Mouse (Mus musculus): ENCODE data around the gene Rhcg.
A peak's percentile ranks its signal among the peaks of the same experiment; 100 is the strongest.

The Rhcg gene

DNA sequence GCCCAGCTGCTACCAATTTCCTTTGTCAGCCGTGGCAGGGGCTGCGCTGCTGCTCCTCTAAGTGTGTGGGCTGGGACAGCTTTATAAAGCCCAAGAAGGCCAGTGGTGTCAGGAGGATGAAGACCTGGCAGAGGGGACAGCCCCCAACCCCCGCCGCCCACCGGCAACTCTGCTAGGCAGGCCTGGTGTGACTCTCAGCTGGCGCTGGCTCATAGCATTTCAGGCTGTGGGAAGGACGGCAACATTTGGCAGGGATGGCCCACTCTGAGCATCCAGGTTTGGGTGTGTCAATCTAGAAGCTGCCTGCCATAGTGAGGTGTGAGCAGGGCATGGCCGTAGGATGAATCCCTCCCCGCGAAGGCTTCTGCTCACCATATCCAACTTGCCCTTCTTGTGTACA lies 17.3 kb downstream of the Rhcg start:
- DNase-seq (ENCODE audit: low spot score), result no peak

DNA sequence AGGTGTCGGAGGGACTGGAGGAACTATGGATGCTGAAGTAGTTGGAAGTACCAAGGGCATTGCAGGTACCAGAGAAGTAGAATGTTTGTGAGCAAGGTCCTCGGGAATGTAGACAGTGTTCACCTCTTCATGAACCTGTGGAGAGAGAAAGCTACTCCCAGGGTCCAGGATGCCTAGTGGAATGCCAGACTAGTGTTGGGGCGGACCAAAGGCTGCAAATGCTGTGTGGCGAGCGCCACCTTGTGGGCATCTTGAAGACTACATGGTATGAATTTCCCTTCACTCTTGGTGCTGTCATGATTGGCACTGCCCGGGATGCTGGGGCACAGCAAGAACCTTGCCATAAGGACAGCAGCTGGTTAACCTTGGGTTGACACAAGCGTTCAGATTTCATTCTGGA lies 22.6 kb downstream of the Rhcg start:
- DNase-seq (ENCODE audit: low spot score), result peak; percentile 95

DNA sequence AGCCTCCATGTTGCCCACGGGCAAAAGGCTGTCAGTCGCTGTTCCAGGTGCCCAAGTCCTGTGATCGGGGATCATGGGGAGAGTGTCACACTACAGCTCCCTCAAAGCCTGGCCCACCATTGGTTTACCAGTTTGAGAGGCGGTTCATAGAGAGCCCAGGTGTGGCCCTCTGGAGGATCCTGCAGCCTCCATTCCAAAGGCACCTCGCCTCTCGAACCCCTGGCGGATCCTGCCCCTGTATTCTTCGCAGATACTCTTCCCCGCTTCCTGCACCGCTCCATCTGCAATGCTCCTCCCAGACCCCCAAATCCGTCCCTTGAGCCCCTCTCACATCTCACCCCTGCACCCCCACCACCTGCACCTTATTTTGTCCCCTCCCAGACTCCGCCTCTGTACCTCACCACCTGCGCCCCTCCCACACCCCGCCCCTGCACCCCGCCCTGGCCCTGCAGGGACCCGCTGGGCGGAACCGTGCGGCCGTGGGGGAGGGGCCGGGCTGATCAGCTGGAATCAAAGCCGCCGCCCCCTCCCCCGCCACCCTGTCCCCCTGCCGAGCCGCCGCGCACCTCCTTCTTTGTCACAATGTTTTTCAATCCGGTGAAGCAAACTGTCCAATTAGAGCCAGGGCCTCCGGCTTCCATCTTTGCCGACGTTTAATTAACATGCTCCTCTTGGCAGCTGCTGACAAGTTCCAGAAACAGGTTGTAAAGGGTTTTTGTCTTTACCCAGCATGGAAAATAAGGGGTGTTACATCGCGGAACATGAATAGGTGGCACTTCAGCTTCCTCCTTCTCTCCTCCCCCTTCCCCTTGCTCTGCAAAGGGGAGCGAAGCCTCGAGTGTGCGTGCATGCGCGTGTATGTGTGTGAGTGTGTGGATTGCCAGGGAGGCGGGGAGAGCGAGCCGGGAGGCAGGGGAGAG lies 25.4 kb downstream of the Rhcg start:
- DNase-seq (ENCODE audit: low spot score), result peak; percentile 76

DNA sequence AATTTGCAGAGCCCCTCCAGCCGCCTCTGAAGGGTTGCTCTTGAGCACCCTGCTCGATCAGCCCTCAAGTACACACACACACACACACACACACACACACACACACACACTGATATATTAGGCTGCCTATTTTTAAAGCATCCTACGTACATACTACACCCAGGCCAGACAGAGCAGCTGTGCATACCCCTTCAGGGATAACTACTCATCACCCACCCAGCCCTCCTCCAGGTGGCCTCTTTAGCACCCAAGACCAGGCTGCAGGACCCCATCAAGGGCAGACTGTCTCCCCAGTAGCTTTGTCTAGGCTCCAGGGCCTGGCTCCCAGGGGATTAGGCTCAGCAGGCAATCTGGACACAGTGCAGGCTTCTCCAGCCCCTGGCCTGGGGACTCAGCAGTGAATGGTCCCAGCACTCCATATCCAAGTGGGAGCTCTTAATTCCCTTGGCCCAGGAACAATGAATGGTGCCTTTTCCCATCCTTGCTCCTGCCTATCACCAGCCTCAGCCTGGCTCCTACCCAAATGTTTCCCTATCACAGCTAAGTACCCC lies 26.8 kb downstream of the Rhcg start:
- DNase-seq (ENCODE audit: low spot score), result no peak

DNA sequence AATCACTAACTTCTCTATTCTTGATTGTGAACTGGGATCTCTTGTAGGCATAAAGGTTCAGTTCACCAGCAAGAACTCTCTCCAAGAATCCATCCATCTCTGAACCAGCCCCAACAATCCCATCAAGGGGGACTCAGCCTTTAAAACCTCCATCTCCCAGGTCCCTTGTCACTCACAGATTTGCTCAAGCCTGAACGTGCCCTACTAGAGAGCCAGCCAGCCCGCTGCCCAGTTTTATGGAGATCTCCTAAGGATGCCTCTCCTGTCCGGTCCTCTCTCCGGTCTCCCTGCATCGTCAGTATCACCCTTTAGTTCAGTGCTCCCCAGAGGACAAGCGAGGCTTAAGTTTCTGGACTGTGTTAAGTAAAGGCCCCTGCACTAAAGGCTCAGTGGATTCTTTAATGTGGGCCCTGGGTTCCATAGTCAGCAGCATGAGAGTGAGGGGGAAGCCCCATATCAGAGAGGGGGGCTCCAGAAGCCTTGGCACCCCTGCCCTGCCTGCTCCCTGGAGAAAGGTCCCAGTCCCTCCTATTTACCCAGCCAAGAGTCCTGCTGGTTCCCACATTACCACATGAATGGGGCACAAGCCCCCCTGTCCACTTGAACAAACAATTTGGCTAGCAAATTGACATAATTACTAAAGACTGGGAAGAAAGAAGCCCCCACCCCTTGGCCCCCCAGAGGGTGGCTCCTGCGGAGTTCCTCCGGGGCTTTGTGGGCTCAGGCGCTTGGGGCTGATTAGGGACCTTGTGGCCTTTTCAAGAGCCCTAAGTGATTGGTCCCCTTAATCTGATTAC lies 27.5 kb downstream of the Rhcg start:
- peak; percentile 45 for DNase-seq (ENCODE audit: low spot score)

DNA sequence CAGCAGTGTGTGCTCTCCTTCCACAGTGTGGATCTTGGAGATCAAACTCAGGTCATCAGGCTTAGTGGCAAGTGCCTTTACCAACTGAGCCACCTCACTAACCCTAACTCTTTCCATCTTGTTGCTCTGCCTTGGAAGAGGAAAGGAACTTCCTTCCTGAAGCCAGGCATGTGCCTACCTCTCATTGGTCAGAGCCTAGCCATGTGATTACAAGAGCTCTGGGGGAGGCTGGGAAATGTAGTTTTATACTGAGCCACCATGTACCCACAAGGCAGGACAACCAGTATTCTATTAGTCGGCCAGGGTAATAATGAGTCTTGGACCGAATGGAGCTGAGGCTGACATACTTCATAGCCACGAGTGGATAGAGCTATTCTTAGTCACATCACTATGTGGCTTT lies 29.2 kb downstream of the Rhcg start:
- DNase-seq (ENCODE audit: low spot score), result no peak

DNA sequence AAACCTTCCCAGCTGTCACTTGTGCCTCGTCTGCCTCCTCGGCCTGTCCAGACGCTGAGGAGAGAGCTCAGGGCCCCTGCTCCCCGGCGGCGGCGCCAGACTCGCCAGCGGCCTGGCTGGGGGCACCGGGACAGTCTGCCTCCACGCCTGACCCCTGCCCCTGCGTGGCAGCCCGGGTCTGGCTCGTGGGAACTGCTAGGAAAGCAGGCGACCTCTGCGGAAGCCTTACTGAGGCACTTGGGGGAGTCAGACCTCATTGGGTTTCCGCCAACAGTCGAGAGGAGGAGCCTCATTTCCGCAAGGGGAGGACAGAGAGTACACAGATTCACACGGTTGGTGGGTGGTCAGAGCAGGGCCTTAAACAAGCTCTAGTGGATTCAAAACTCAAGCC lies 38.6 kb downstream of the Rhcg start:
- DNase-seq (ENCODE audit: low spot score), result peak; percentile 72

DNA sequence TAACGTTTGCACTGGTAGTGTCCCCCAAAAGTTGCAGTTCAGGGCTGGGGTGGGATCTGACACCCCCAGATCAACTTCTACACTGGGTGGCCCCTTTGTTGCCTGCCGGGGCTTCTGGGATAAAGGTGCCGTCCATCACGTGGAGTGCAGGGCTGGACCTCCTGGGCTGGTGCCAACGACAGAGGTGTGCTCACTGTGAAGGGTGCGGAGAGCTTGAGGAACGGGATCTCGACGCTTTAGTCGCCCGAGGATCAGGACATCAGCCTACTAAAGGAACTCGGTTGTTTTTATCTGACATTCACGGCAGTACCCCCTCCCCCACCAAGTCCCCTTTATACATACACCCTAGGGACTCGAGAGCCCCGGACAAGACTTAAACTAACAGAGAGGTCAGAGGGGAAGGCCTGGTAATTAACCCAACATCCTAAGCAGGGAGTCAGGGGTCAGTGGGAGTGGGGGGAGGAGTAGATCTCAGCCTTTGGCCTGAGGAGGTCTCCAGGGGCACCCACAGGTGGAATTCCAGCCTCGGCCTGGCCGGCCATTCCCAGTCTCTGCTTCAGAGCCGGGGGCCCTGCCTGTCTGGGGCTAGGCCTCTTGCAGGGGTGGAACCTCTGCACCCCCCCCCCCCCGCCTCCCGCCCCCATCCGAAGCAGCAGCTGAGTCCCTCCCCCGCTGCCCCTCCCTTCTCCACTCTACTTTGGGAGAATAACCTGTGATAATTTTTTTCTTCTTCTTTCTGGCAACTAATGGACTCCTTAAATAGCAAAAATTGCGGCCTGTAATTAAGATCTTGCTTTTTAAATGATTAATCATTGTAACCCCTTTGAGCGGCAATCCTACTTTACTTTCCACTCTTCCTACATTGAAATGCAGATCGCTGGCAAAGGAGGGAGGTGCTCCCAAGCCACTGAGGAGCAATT lies 39.3 kb downstream of the Rhcg start:
- peak; percentile 42 for DNase-seq (ENCODE audit: low spot score)

DNA sequence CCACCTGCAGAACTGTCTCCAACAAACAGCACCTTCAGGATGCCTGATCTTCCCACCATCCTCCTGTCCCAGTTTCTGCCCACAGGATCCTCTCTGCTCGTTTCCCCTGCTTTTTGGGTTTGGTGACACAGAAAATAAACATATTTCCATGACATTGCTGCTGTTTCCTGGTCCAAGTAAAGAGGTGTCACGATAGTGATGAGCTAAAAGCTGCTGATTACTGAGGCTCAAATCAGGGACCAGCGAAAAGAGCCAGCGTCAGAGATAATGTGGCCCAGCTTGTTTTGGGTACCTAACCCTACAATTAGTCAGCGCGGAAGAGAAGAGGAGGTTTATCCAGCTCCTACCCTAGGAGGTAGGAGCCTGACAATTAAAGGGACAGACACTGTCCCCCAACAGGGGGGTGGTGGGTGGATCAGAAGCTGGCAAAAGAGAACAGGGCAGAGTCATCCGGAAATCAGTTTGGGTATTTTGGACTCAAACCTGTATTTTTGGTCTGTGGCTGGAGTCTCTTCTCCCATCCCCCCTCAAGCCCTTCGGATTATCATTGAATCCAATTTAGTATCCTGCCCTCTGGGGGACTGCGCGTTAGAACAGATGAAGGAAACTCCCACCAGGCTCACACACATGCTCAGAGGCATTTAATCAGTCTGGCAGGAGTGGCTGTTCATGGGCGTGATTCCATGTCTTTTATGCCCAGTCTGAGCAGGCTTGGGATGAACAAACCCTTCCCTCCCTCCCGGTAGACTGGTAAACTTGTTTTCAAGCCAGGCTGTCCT lies 40.2 kb downstream of the Rhcg start:
- peak; percentile 54 for DNase-seq (ENCODE audit: low spot score)

DNA sequence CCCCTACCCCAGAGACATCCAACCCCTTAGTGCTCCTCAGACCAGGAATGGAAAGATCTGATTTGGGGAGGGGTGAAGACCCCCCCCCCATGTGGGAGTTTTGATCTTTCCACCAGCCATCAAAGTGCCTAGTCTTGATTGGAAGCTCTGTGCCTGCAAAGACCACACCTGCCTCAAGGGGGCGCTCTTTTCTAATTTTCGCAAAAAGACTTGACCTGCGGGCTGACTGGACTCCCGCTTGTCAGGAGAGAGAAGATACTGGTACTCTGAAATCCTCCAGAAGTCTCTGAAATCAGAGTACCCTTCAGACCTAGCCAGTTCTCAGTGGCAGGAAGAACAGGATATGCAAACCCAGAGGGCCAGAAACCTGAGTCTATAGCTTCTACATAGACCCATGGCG lies 40.8 kb downstream of the Rhcg start:
- peak; percentile 83 for DNase-seq (ENCODE audit: low spot score)

DNA sequence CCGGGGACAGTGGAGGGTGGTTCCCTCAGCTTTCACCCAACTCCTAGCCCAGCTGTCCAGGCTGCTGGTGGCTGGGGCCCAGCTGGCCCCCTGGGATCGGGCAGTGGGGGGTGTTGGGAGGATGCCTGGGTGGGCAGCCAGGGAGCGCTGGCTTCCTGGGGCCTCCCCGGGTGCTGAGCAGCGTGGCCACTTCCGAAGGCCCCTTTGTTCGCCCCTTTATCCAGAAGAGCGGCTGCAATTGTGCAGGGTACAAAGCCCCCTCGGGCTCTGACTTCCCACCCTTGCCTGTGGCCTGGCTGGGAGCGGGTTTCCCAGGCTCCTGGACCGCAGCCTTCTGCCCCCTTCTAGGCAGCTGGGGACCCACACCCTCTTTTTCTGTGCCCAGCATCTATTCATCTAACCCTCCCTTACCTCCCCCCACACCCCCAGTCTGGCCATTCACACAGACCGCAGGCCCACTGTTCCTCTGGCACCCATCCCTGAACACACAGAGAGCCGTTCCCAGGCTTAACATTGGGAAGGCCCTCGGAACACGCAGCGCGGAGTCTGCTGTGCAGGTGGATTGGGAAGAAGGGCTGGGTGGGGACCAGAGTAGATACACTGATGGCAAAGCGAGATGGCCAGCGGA lies 45.2 kb downstream of the Rhcg start:
- no peak for DNase-seq (ENCODE audit: low spot score)

DNA sequence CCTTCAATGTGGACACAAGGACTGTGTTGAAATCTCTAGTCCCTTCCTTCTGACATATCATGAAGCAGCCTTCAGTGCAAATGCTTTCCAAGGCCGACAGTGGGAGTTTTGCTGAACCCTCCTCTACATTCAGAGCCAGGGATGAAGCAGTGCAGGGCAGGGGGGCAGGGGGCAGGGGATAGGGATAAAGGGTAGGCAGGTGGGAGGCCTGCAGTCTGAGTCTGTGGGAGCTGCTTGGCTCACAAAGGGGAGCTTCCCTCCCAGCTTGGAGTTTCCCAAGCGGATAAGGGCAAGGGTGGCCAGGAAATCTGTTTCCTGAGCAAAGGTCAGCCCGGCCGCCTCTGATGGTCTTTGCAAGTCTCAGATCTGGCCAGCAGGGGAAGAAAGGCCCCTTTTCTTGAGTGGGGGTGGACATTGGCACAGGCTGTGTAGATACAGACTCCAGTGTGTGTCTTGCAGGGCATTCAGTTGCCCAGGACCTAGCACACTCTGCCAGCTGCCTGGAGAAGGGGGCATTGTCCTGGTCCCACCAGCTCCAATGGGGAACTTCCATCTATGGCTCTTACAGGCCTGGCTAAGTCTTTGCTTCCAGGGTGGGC lies 48.4 kb downstream of the Rhcg start:
- DNase-seq (ENCODE audit: low spot score), result no peak

DNA sequence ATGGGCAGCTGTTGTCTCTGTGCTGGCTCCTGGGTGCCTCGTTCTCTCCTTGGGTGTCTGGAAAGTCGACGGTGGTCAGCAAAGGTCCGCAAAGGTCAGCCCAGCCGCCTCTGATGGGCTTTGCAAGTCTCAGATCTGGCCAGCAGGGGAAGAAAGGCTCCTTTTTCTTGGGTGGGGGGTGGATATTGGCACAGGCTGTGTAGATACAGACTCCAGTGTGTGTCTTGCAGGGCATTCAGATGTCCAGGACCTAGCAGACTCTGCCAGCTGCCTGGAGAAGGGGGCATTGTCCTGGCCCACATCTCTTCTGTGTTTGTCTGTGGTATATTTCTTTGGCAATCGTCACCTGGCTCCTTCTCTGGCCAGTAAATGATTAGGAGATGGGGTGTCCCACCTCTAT lies 49.2 kb downstream of the Rhcg start:
- DNase-seq (ENCODE audit: low spot score), result no peak

DNA sequence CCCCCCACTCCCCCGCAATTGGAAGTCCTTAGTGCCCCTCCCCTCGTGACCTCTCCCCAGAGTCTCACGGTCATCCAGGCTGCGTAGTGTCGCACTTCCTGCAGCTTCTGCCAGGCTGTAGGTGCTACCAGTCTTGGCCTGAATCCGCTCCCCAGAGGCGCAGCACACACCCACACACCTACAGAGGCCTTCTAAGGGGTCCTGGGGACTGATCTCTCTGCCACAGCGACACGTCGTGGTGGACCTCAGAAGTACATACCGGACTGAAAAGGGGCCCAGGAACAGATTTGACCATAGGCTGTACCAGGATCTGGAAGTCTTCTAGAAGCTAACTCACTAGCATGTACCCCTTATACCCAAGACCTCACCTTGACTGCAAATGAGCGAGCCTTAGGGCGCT lies 53.8 kb downstream of the Rhcg start:
- DNase-seq (ENCODE audit: low spot score), result peak; percentile 73

DNA sequence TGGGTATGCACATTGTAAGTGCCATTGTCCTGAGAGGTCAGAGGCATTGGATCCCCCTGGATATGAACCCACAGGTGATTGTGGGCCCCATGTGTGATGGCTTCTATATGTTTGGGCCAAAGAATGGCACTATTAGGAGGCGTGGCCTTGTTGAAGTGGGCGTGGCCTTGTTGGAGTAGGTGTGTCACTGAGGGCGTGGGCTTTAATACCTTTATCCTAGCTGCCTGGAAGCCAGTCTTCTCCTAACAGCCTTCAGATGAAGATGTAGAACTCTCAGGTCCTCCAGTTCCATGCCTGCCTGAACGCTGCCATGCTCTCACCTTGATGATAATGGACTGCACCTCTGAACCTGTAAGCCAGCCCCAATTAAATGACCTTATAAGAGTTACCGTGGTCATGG lies 55.1 kb downstream of the Rhcg start:
- DNase-seq (ENCODE audit: low spot score), result no peak

DNA sequence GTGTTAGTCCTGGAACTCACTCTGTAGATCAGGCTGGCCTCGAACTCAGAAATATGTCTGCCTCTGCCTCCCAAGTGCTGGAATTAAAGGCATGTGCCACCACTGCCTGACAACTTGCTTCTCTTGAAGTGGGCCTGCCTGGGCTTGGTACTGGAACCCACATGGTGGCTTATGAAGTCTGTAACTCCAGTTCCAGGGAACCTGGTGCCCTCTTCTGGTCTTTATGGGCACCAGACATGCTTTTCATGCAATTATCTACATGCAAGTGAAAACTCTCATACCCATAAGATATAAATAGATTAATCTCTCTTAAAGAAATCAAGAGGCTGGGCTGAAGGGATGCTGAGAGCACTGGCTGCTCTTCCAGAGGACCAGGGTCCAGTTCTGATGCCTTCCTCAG lies 58.8 kb downstream of the Rhcg start:
- DNase-seq (ENCODE audit: low spot score), result peak; percentile 54

DNA sequence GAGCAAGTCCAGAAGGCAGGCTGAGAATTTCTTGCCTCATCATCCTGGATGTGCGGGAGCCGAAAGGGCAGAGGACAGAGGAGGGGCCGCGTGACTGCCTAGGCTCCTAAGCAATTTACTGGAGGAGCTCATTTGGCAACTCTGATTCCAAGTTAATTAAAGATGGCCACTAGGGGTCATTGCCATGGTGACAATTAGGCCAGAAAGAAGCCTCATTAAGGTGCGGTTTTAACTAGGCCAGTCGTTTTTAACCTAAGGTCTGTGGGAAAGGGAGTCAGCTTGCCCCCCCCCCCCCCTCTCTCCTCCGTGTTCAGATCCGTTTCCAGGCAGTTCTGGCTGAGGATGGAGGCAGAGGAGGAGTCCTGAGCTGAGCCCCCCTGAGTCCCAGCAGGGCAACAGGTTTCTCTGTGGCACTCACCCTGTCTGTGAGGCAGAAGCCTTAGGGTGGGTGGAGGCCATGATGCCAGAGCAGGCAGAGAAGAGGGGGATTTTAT lies 59.7 kb downstream of the Rhcg start:
- DNase-seq (ENCODE audit: low spot score), result peak; percentile 84

DNA sequence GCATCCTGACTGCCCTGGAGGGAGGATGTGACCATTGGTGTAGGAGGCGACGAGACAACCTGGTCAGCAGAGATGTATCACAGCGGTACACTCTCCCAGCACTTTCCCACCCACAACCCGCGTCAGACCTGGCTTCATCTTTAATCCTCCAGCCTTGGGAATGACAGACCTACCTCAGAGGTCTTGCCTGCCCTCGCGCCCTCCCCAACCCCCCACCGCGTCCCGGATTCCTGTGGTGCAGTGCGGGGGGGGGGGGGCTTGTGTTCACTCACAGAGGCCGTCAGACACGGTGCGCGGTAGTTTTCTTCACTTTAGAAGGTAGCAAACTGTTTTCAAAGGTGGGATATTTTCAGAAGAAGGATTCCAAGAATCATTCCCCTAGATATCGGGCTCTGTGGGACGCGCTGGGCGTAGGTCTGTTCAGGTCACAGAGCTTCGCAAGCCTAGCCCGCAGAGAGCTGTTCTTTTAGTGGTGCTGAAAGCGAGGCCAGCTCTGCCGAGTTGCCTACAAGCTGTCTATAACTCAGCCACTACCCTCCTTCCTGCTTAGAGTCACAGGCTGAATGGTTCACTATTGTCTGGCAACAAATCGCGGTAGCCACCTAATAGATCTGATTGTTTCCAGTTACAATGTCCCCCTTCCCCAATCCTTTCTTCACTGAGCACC lies 62.0 kb downstream of the Rhcg start:
- peak; percentile 73 for DNase-seq (ENCODE audit: low spot score)

DNA sequence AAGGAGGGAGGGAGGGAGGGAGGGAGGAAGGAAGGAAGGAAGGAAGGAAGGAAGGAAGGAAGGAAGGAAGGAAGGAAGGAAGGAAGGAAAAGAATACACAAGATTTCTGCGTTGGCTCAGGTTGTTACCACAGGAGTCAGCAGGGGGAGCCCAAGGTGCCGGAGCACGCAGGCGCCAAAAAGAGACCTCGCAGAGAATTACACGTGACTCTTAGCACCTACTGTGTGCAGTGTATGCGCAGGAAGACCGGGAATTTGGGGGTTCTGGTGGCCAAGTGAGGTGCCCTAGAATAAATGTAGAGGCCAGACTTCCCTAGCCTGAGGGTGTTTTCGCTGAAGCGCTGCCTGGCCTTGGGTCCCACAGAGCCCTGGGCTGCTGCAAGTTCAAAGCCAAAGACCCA lies 64.8 kb downstream of the Rhcg start:
- DNase-seq (ENCODE audit: low spot score), result peak; percentile 56
